Mouse (Mus musculus): ENCODE measurements around the gene Yme1l1.

GRCm38 (mm10) chr2:23225199-23225598 is 69.0 kb downstream of the Yme1l1 start:
- no peak for TF ChIP-seq CTCF (IDR thresholded peaks at IDR 0.05; ENCODE audit: borderline replicate concordance, insufficient read depth, low read depth, low read length)
- no peak for TF ChIP-seq POLR2A (IDR thresholded peaks at IDR 0.05; ENCODE audit: borderline replicate concordance, insufficient read depth, low read length)

All from cerebellum, adult 2 months (tissue).